Mouse (Mus musculus) olfactory bulb, adult 2 months (tissue): ENCODE data around the gene Thsd4. TPM values are rescaled to one million over a fixed set of nuclear protein-coding genes. Genes with fewer than 3 reads are reported as not detected.
"Not testable (repeated sequence)": the region's sequence is repeated elsewhere in the genome, so short reads cannot be mapped to it uniquely, and the experiment has no call there.

Experiments used
- H3K27ac ChIP-seq: fragments of 200-500 bp; 2 replicates; pipeline ENCODE4 v1.5.1; 2012; ENCODE audit warnings: low read depth, low read length; ENCODE audit not compliant: insufficient read depth
- H3K4me1 ChIP-seq: fragments of 200-500 bp; 2 replicates; pipeline ENCODE4 v1.6.1; 2012; ENCODE audit warnings: low read length; ENCODE audit not compliant: control insufficient read depth, insufficient read depth
- H3K4me3 ChIP-seq: fragments of 200-500 bp; 2 replicates; pipeline ENCODE4 v1.5.1; 2012; ENCODE audit warnings: mild to moderate bottlenecking, low read depth, low read length, moderate library complexity; ENCODE audit not compliant: insufficient read depth
- CTCF ChIP-seq: fragments of 200-500 bp; IDR thresholded peaks from 2 replicates; pipeline ENCODE4 v1.5.1; 2012; ENCODE audit warnings: low read depth, mild to moderate bottlenecking, low read length, moderate library complexity; ENCODE audit not compliant: insufficient read depth
- POLR2A ChIP-seq: fragments of 200-500 bp; IDR thresholded peaks from 2 replicates; pipeline ENCODE4 v1.6.1; 2012; ENCODE audit warnings: mild to moderate bottlenecking, low read depth, low read length, moderate library complexity; ENCODE audit not compliant: insufficient read depth
- WGBS: fragments of 180-500 bp; shearing (Covaris S2); methylation state at CpG from one replicate; pipeline ENCODE4 v1.1.7; 2018; 5-methylcytosine and 5-hydroxymethylcytosine counted together
- polyA plus RNA-seq: library from polyadenylated mRNA; stranded (reverse); fragments of >200 nt; gene quantifications from 2 replicates; pipeline ENCODE4 v1.2.4, GENCODE M21; 2012; ENCODE audit warnings: low replicate concordance; ENCODE audit not compliant: missing spikeins, insufficient read depth, insufficient read length

Thsd4 gene
- polyA plus RNA-seq, 1 experiment = not detected

- 29% methylated on average over 12 of the region's 12 CpGs for WGBS
- peaks cover 3% of the 10 kb centered on the region; the same call in 1 of the 2 replicates for H3K4me1 ChIP-seq
- H3K27ac ChIP-seq = no peak overlapping the region
- TF ChIP-seq POLR2A (no peak), CTCF (no peak)
- no peak overlapping the region for H3K4me3 ChIP-seq
Measured at GRCm38 (mm10) chr9:60275410-60276159, 246.3 kb downstream of the Thsd4 start.

- Histone ChIP-seq H3K27ac (no peak overlapping the region), H3K4me3 (no peak overlapping the region), H3K4me1 (peaks cover 3% of the 10 kb centered on the region; the same call in 1 of the 2 replicates)
- WGBS = 63% methylated on average over 4 of the region's 4 CpGs
- no peak for TF ChIP-seq CTCF
- no peak for TF ChIP-seq POLR2A
Measured at GRCm38 (mm10) chr9:60274503-60274902, 247.3 kb downstream of the Thsd4 start.

GRCm38 (mm10) chr9:60272345-60272744 is 249.5 kb downstream of the Thsd4 start:
- not testable (repeated sequence) for H3K4me1 ChIP-seq, H3K27ac ChIP-seq, H3K4me3 ChIP-seq
- 92% methylated on average over 8 of the region's 8 CpGs for WGBS

- Histone ChIP-seq H3K4me3 (no peak overlapping the region), H3K27ac (no peak overlapping the region), H3K4me1 (peaks cover 7% of the 10 kb centered on the region; the same call in 1 of the 2 replicates)
- WGBS = 90% methylated on average over 2 of the region's 2 CpGs
- TF ChIP-seq POLR2A = no peak
- no peak for TF ChIP-seq CTCF
Measured at GRCm38 (mm10) chr9:60271940-60272339, 249.9 kb downstream of the Thsd4 start.

GRCm38 (mm10) chr9:60269807-60270206 is 252.0 kb downstream of the Thsd4 start:
- H3K4me3 ChIP-seq = no peak overlapping the region
- TF ChIP-seq POLR2A = no peak
- no peak for TF ChIP-seq CTCF
- WGBS = 93% methylated on average over 5 of the region's 5 CpGs
- no peak overlapping the region for H3K27ac ChIP-seq
- peaks cover 5% of the 10 kb centered on the region; the same call in 1 of the 2 replicates for H3K4me1 ChIP-seq

GRCm38 (mm10) chr9:60267273-60267626 is 254.6 kb downstream of the Thsd4 start:
- no peak overlapping the region for H3K27ac ChIP-seq
- H3K4me1 ChIP-seq = peaks cover 5% of the 10 kb centered on the region; the same call in 1 of the 2 replicates
- WGBS = 65% methylated on average over 5 of the region's 5 CpGs
- no peak overlapping the region for H3K4me3 ChIP-seq
- no peak for TF ChIP-seq CTCF
- no peak for TF ChIP-seq POLR2A

GRCm38 (mm10) chr9:60266583-60267272 is 255.1 kb downstream of the Thsd4 start:
- Histone ChIP-seq H3K4me1 (peaks cover 5% of the 10 kb centered on the region; the same call in 1 of the 2 replicates), H3K27ac (no peak overlapping the region), H3K4me3 (no peak overlapping the region)
- WGBS = 71% methylated on average over 15 of the region's 15 CpGs
- TF ChIP-seq CTCF = no peak
- no peak for TF ChIP-seq POLR2A

GRCm38 (mm10) chr9:60264586-60265325 is 257.1 kb downstream of the Thsd4 start:
- H3K4me1 ChIP-seq = peaks cover 5% of the 10 kb centered on the region; the same call in 1 of the 2 replicates
- no peak overlapping the region for H3K4me3 ChIP-seq
- no peak overlapping the region for H3K27ac ChIP-seq
- WGBS = 52% methylated on average over 10 of the region's 10 CpGs
- TF ChIP-seq POLR2A (no peak), CTCF (no peak)

GRCm38 (mm10) chr9:60262515-60263140 is 259.2 kb downstream of the Thsd4 start:
- WGBS = 82% methylated on average over 6 of the region's 6 CpGs
- H3K4me1 ChIP-seq = peaks cover 5% of the 10 kb centered on the region; the same call in 1 of the 2 replicates
- no peak overlapping the region for H3K27ac ChIP-seq
- TF ChIP-seq CTCF (no peak), POLR2A (no peak)
- H3K4me3 ChIP-seq = no peak overlapping the region
